Mouse (Mus musculus) c-Kit-negative CD71-positive TER-119-positive erythroid progenitor cells, embryonic 14.5 days (primary cell): ENCODE results near the gene Ccdc24.
A peak's percentile ranks its signal among the peaks of the same experiment; 100 is the strongest.

Source experiments
- DNase-seq: peaks from one replicate; pipeline ENCODE4 v3.0.0-alpha.2; 2013; ENCODE audit warnings: low read depth, low spot score

Gene Ccdc24

DNA sequence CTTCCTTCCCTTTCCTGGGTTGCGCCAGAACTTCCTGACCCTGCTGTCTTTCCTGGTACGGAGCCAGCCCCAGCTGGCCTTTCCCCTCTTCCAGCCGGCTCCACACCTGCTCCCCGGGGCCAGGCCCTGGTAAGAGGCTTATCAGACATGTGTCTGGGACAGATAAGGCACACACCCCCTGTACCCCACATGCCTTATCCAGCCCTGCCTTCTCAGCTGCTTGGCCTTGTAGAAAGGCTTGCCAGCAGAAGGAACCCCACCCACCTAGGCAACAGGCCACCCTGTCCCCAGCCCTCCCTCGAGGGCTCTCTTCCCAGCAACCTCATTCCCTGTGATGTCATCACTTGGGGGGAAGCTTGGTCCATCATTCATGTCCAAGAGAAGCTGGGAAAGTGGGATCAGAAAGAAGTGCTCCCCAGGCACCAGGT, 42.2 kb downstream of the Ccdc24 start:
- peak; percentile 90 for DNase-seq

DNA sequence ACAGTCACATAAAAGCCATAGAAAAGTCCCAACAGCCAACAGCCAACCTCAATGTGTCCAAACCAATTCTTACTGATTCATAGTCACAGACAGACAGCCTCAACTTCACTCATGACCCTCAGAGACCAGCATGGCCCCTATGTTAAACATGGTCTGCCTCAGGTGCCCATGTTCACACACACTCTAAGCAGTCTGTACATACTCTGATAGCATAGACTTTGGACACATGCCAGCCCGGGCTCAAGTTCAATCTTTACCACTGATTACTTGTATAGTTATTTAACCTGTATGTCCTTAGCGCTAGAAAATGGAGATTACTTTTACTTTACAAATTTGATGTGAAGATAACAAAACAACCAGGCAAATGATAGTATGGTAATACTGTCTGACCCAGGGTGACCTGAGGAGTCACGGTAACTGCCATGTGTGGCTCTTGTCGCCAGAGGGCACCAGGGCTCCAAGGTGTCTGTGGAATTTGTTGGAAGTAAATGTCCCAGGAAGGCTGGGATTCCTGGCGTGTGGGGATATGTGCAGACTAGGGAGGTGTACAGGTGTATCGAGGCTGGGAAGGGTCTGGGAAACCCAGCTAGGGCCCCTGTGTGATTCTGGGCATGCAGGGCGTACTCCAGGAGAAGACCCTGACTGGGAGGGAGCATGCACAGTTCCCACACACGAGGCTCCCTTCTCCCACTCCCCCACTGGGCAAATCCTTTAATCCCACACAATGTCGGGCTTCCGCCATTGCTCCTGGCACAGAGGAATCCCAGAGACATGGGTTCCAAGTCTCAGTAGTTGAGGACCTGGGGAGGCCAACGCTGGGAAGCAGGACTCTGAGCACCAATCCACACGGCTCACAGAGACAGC, 42.9 kb downstream of the Ccdc24 start:
- peak; percentile 86 for DNase-seq

DNA sequence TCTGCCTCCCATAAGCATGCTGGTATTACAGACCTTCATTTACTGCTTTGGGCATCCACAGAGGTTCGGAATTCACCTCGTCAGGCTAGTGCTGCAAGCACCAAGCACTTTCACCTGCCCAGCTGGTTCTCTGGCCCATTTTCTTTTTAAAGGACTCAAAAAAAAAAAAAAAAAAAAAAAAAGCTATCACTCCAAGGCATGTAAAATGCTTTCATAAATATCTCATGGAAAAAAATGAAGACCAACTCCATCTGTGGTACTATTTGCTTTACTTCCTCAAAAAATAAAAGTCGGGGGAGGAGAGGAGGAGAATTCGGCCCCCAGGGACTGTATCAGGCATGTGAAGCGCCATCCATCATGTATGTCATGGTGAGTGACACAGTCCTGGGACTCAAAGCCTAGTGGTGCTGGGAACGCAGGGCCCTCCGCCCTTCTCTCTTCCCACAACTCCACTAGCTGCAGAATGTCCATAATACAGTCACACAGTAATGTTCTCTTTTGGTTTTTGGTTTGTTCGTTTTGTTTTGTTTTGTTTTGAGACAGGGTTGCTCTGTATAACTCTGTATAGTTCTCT, 43.7 kb downstream of the Ccdc24 start:
- no peak for DNase-seq

DNA sequence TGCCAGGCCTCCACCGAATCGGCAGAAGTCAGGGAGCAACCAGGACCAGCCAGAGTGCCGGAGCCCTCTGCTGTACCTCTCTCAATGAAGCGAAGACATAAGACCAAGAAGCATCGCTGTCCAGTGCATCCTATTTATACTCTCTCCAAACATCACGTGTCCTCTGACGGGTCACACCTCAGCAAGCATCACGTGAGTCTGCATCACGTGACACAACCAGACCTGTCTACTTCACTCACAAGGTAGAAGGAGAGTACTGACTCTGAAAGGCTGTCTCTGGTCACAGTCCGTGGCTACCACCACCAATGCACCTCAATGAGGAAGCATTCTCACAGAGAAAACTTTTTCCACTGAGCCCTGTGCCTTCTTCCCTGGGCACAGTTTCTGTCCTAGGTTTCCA, 54.3 kb downstream of the Ccdc24 start:
- DNase-seq, result no peak

GRCm38 (mm10) chr4:117816776-117817175, 55.6 kb downstream of the Ccdc24 start:
- DNase-seq, result no peak
